Mouse (Mus musculus): ENCODE results near the gene Ppp1r14a. TPM values are rescaled to one million over a fixed set of nuclear protein-coding genes. Genes with fewer than 3 reads are reported as not detected.

Gene Ppp1r14a
- total RNA-seq, 1 experiment, result 10.6 TPM

GRCm38 (mm10) chr7:29253842-29254241 is 35.3 kb upstream of the Ppp1r14a start:
- in situ Hi-C loops (cut with MboI; ENCODE audit: low sequenced_read_pairs in 2 of 2, unreplicated experiment in 2 of 2), result no loop called here
- H3K27ac ChIP-seq (ENCODE audit: insufficient read depth, low read depth, low read length, poor library complexity, severe bottlenecking), result no peak overlapping the region
- H3K9ac ChIP-seq (ENCODE audit: insufficient read depth, low read depth, low read length, poor library complexity, severe bottlenecking), result no peak overlapping the region

GRCm38 (mm10) chr7:29255875-29256274 is 33.2 kb upstream of the Ppp1r14a start:
- H3K4me1 ChIP-seq (ENCODE audit: control insufficient read depth in 2 of 2, insufficient read depth in 2 of 2, low read length in 2 of 2, poor library complexity in 1 of 2), result peaks cover 0 to 8% of the 10 kb centered on the region in 2 experiments; a peak in 2 of 4 replicates
- TF ChIP-seq ZNF384 (IDR thresholded peaks at IDR 0.05; ENCODE audit: low read depth, low read length) (no peak), CHD2 (IDR thresholded peaks at IDR 0.05; ENCODE audit: low read depth, low read length) (no peak), ZC3H11A (IDR thresholded peaks at IDR 0.05; ENCODE audit: borderline replicate concordance, low read depth, low read length) (no peak), MAFK (IDR thresholded peaks at IDR 0.05; ENCODE audit: insufficient read depth, low read depth, low read length) (no peak), HCFC1 (IDR thresholded peaks at IDR 0.05; ENCODE audit: borderline replicate concordance, insufficient read depth, low read length) (no peak)
- no peak overlapping the region for H3K27ac ChIP-seq (ENCODE audit: insufficient read depth, low read depth, low read length, poor library complexity, severe bottlenecking)
- H3K9me3 ChIP-seq (ENCODE audit: control insufficient read depth, insufficient read depth, low read depth, low read length), result no peaks in the 10 kb centered on the region
- in situ Hi-C loops (cut with MboI; ENCODE audit: low sequenced_read_pairs in 2 of 2, unreplicated experiment in 2 of 2), result no loop called here
- H3K4me3 ChIP-seq (ENCODE audit: insufficient read depth in 1 of 2, low read depth in 1 of 2, low read length in 2 of 2, poor library complexity in 1 of 2, severe bottlenecking in 1 of 2), result no peak overlapping the region
- DNase-seq (ENCODE audit: low read depth, low spot score), result no peak
- H3K36me3 ChIP-seq (ENCODE audit: control insufficient read depth, insufficient read depth, low read length, poor library complexity, severe bottlenecking), result peaks cover 46% of the 10 kb centered on the region
- H3K9ac ChIP-seq (ENCODE audit: insufficient read depth, low read depth, low read length, poor library complexity, severe bottlenecking), result no peak overlapping the region

More at GRCm38 (mm10) chr7:29253842-29254241, 35.3 kb upstream of the Ppp1r14a start:
- H3K4me3 ChIP-seq (ENCODE audit: insufficient read depth in 1 of 2, low read depth in 1 of 2, low read length in 2 of 2, poor library complexity in 1 of 2, severe bottlenecking in 1 of 2), result no peak overlapping the region
- H3K36me3 ChIP-seq (ENCODE audit: control insufficient read depth, insufficient read depth, low read length, poor library complexity, severe bottlenecking), result peaks cover 34% of the 10 kb centered on the region
- H3K4me1 ChIP-seq (ENCODE audit: control insufficient read depth in 2 of 2, insufficient read depth in 2 of 2, low read length in 2 of 2, poor library complexity in 1 of 2), result peaks cover 0 to 5% of the 10 kb centered on the region in 2 experiments; a peak in 1 of 4 replicates
- no peak for DNase-seq (ENCODE audit: low read depth, low spot score)
- TF ChIP-seq ZC3H11A (IDR thresholded peaks at IDR 0.05; ENCODE audit: borderline replicate concordance, low read depth, low read length), result no peak
- no peak for TF ChIP-seq MAFK (IDR thresholded peaks at IDR 0.05; ENCODE audit: insufficient read depth, low read depth, low read length)
- TF ChIP-seq HCFC1 (IDR thresholded peaks at IDR 0.05; ENCODE audit: borderline replicate concordance, insufficient read depth, low read length), result no peak
- no peaks in the 10 kb centered on the region for H3K9me3 ChIP-seq (ENCODE audit: control insufficient read depth, insufficient read depth, low read depth, low read length)

DNA sequence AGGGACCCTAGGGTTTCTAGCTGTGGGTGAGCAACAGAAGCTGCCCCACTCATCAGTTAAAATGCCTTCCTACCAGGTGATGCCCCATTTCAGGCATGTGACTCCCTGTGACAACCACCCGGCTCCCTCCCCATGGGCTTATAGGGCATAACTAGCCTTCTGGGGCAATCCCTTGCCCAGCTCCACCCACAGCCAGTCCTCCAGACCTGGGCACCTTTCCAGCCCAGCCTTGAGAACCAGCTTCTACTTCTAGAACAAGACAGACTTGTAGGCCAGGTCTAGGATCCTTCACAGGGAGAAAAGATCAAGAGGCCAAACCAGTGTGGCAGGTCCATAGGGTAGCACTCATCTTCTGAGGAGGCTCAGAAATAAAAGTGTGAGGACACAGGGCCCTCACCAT is 31.7 kb upstream of the Ppp1r14a start:
- TF ChIP-seq MAFK (IDR thresholded peaks at IDR 0.05; ENCODE audit: insufficient read depth, low read depth, low read length) (no peak), ZC3H11A (IDR thresholded peaks at IDR 0.05; ENCODE audit: borderline replicate concordance, low read depth, low read length) (no peak), HCFC1 (IDR thresholded peaks at IDR 0.05; ENCODE audit: borderline replicate concordance, insufficient read depth, low read length) (no peak), CHD2 (IDR thresholded peaks at IDR 0.05; ENCODE audit: low read depth, low read length) (no peak), ZNF384 (IDR thresholded peaks at IDR 0.05; ENCODE audit: low read depth, low read length) (no peak)
- Histone ChIP-seq H3K27ac (ENCODE audit: insufficient read depth, low read depth, low read length, poor library complexity, severe bottlenecking) (no peak overlapping the region), H3K9me3 (ENCODE audit: control insufficient read depth, insufficient read depth, low read depth, low read length) (no peaks in the 10 kb centered on the region)

GRCm38 (mm10) chr7:29259781-29260730 is 29.1 kb upstream of the Ppp1r14a start:
- Histone ChIP-seq H3K36me3 (ENCODE audit: control insufficient read depth, insufficient read depth, low read length, poor library complexity, severe bottlenecking) (peaks cover 46% of the 10 kb centered on the region), H3K9me3 (ENCODE audit: control insufficient read depth, insufficient read depth, low read depth, low read length) (no peaks in the 10 kb centered on the region), H3K27ac (ENCODE audit: insufficient read depth, low read depth, low read length, poor library complexity, severe bottlenecking) (no peak overlapping the region), H3K9ac (ENCODE audit: insufficient read depth, low read depth, low read length, poor library complexity, severe bottlenecking) (no peak overlapping the region), H3K4me3 (ENCODE audit: insufficient read depth in 1 of 2, low read depth in 1 of 2, low read length in 2 of 2, poor library complexity in 1 of 2, severe bottlenecking in 1 of 2) (no peak overlapping the region), H3K4me1 (ENCODE audit: control insufficient read depth in 2 of 2, insufficient read depth in 2 of 2, low read length in 2 of 2, poor library complexity in 1 of 2) (peaks cover 0 to 7% of the 10 kb centered on the region in 2 experiments; a peak in 2 of 4 replicates)
- in situ Hi-C loops (cut with MboI; ENCODE audit: low sequenced_read_pairs in 2 of 2, unreplicated experiment in 2 of 2), result no loop called here
- DNase-seq (ENCODE audit: low read depth, low spot score), result no peak
- no peak for TF ChIP-seq ZNF384 (IDR thresholded peaks at IDR 0.05; ENCODE audit: low read depth, low read length)
- TF ChIP-seq HCFC1 (IDR thresholded peaks at IDR 0.05; ENCODE audit: borderline replicate concordance, insufficient read depth, low read length), result no peak
- TF ChIP-seq ZC3H11A (IDR thresholded peaks at IDR 0.05; ENCODE audit: borderline replicate concordance, low read depth, low read length), result no peak
- no peak for TF ChIP-seq MAFK (IDR thresholded peaks at IDR 0.05; ENCODE audit: insufficient read depth, low read depth, low read length)
- TF ChIP-seq CHD2 (IDR thresholded peaks at IDR 0.05; ENCODE audit: low read depth, low read length), result no peak

More for the DNA sequence above, 31.7 kb upstream of the Ppp1r14a start:
- DNase-seq (ENCODE audit: low read depth, low spot score), result no peak
- in situ Hi-C loops (cut with MboI; ENCODE audit: low sequenced_read_pairs in 2 of 2, unreplicated experiment in 2 of 2), result no loop called here
- no peak overlapping the region for H3K9ac ChIP-seq (ENCODE audit: insufficient read depth, low read depth, low read length, poor library complexity, severe bottlenecking)
- peaks cover 0 to 8% of the 10 kb centered on the region in 2 experiments; a peak in 2 of 4 replicates for H3K4me1 ChIP-seq (ENCODE audit: control insufficient read depth in 2 of 2, insufficient read depth in 2 of 2, low read length in 2 of 2, poor library complexity in 1 of 2)
- no peak overlapping the region for H3K4me3 ChIP-seq (ENCODE audit: insufficient read depth in 1 of 2, low read depth in 1 of 2, low read length in 2 of 2, poor library complexity in 1 of 2, severe bottlenecking in 1 of 2)
- H3K36me3 ChIP-seq (ENCODE audit: control insufficient read depth, insufficient read depth, low read length, poor library complexity, severe bottlenecking), result peaks cover 46% of the 10 kb centered on the region
